Mouse (Mus musculus) effector memory CD4-positive, alpha-beta T cell, adult 5 months (primary cell): Measurements from ENCODE around the gene Tdrd7. TPM values are rescaled to one million over a fixed set of nuclear protein-coding genes. Genes with fewer than 3 reads are reported as not detected.

Source experiments
- polyA plus RNA-seq: library from polyadenylated mRNA; unstranded; fragments of 100-300 nt; shearing (Covaris generic); gene quantifications from one replicate; pipeline ENCODE4 v1.2.1, GENCODE M21; 2017

Gene Tdrd7
- polyA plus RNA-seq: 13.9 TPM

DNA sequence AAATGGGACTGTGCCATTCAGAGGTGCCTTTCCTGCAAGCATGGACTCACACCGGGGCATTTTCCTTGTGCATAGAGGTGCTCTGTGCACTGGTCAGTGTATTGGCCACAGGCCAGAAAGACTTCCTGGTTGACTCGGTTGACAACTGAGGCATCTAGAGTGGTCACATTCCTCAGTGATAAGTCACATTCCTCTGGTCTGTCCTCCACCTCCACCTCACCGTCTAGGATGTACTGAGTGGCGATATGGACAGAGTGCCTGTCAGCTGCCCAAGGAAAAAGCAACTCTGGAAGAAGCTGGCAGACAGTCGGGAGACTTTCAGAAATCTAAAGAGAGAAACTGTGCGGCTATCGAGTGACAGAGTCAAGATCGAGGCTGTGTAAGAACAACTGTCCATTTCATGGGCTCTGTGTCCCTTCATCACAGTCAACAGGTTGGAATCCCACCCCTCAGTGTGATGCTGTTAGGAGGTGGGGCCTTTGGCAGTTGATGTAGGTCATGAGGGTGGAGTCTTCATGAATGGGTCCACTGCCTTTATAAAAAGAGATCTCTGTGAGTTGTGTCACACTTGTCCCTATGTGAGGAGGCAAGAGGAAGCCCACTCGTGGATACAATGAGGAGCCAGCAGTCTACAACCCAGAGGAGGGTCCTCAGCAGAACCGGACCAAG lies at the start of gene Tdrd7:
Gene Tdrd7, plus strand, starts transcription at position 564 of the 669 bp plus-strand sequence.

DNA sequence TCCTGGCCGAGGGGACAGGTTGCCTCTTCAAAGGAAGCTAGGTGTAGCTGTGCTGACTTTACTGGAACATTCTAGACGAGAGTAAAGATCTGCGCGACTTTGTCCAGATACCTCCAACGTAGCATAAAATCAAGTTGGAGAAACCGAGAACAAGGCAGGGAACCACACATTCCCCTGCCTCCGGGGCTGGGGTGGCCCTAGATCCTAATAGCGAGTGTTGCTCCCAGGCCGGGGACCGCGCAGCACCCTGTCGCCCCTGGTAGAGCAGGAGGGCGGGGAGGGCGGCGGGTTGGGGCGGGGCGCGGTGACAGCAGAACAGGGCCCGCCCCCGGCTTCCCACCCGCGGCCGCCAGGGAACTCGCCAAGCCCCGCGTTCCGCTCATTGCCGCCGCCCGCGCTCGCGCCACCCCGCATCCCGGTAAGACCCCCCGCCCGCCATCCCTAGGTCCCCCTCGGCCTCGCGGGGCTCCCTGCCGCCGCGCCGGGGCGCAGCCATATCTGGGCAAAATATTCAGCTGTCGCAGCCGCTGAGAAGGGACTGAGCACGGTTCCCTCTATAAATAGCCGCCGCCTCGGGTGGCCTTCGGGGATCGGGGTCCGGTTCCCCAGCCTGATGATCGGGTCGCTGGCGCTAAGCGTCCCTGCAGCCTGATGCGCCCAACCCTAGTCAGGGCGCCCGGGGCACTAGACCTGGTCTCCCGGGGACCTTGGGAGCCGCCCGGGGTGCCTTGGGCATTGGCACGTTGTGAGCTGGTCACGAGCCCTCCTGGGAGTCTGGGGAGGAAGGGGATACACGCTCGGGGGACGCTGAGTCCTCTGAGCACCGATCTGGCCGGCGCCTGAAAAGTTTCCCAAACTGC lies 74.0 kb downstream of the Tdrd7 start, which contains the start of gene Tmod1:
Gene Tmod1, plus strand, starts transcription at position 44 of the 860 bp plus-strand sequence.

Other genes with a start within 250 kb of the Tdrd7 start
- 0.75 TPM for gene Aldh1b1, start 166.3 kb upstream of the Tdrd7 start, polyA plus RNA-seq
- not detected for gene Igfbpl1, start 138.4 kb upstream of the Tdrd7 start, polyA plus RNA-seq
- not detected for gene Stra6l, start 116.7 kb upstream of the Tdrd7 start, polyA plus RNA-seq
- gene Ccdc180, start 75.0 kb upstream of the Tdrd7 start, polyA plus RNA-seq: not detected
- gene Tmod1, start 73.6 kb downstream of the Tdrd7 start, polyA plus RNA-seq: 0.97 TPM
- gene Ncbp1, start 173.3 kb downstream of the Tdrd7 start, polyA plus RNA-seq: 67.2 TPM
- 29.0 TPM for gene Tstd2, start 173.4 kb downstream of the Tdrd7 start, polyA plus RNA-seq
- gene Xpa, start 231.0 kb downstream of the Tdrd7 start, polyA plus RNA-seq: 35.4 TPM